Mouse (Mus musculus) lung, adult 2 months (tissue): ENCODE measurements around the gene Naa50. TPM values are rescaled to one million over a fixed set of nuclear protein-coding genes. Genes with fewer than 3 reads are reported as not detected.

ENCODE experiments used
- DNase-seq: peaks from one replicate; pipeline ENCODE4 v3.0.0; 2022
- H3K4me1 ChIP-seq: fragments of 200-500 bp; 2 replicates; pipeline ENCODE4 v1.6.1; 2011; ENCODE audit warnings: low read length; ENCODE audit not compliant: control insufficient read depth, insufficient read depth
- H3K4me3 ChIP-seq: fragments of 200-500 bp; replicated peaks from 2 replicates; pipeline ENCODE3; 2011; ENCODE audit warnings: low read depth, mild to moderate bottlenecking, control low read depth, low read length; ENCODE audit errors: extremely low read depth
- CTCF ChIP-seq: fragments of 200-500 bp; IDR thresholded peaks from 2 replicates; pipeline ENCODE4 v1.5.1; 2011; ENCODE audit warnings: mild to moderate bottlenecking, low read length, control low read depth; ENCODE audit not compliant: insufficient read depth
- POLR2A ChIP-seq: fragments of 200-500 bp; IDR thresholded peaks from 2 replicates; pipeline ENCODE4 v1.6.1; 2011; ENCODE audit warnings: low read depth, mild to moderate bottlenecking, control low read depth, low read length, borderline replicate concordance; ENCODE audit errors: extremely low read depth
- WGBS: fragments of 180-500 bp; shearing (Covaris S2); methylation state at CpG from one replicate; pipeline ENCODE4 v1.1.7; 2018; 5-methylcytosine and 5-hydroxymethylcytosine counted together
- polyA plus RNA-seq: library from polyadenylated mRNA; depleted of rRNA; stranded (reverse); fragments of >200 nt; gene quantifications from 2 replicates; pipeline ENCODE4 v1.2.3, GENCODE M21; 2012

Naa50 gene
- polyA plus RNA-seq, 1 experiment: 8.3 TPM

- H3K4me3 ChIP-seq: no peak overlapping the region
- H3K4me1 ChIP-seq: peaks cover 12% of the 10 kb centered on the region
- DNase-seq: no peak
- TF ChIP-seq CTCF (no peak), POLR2A (no peak)
- WGBS: 58% methylated on average over 6 of the region's 6 CpGs
Observed at GRCm38 (mm10) chr16:44122574-44122973, 17.1 kb upstream of the Naa50 start.

GRCm38 (mm10) chr16:44122982-44123725 is 16.5 kb upstream of the Naa50 start:
- WGBS: 67% methylated on average over 7 of the region's 7 CpGs
- TF ChIP-seq POLR2A (no peak), CTCF (no peak)
- Histone ChIP-seq H3K4me3 (no peak overlapping the region), H3K4me1 (peaks cover 12% of the 10 kb centered on the region)
- no peak for DNase-seq

DNA sequence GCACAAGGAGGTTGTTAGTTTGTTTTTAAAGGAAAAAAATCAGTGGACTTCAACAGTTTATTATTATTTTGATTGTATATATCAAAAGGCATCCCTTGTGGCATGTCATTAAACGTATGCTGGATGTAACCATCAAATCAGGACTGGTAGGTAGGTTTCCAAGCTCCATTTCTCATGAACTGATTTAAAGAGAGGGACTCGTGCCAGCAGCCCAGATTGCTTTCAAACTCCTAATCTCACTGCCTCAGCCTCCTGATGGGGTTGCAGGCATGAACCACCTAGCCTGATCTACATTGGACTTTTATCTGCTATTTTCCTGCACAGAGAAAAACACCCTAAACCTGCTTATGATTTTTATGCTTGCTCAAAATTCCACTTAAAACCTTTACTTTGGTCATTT is 15.8 kb upstream of the Naa50 start:
- TF ChIP-seq CTCF: no peak
- TF ChIP-seq POLR2A: no peak
- Histone ChIP-seq H3K4me3 (no peak overlapping the region), H3K4me1 (peaks cover 9% of the 10 kb centered on the region)
- 72% methylated on average over 2 of the region's 2 CpGs for WGBS
- no peak for DNase-seq

DNA sequence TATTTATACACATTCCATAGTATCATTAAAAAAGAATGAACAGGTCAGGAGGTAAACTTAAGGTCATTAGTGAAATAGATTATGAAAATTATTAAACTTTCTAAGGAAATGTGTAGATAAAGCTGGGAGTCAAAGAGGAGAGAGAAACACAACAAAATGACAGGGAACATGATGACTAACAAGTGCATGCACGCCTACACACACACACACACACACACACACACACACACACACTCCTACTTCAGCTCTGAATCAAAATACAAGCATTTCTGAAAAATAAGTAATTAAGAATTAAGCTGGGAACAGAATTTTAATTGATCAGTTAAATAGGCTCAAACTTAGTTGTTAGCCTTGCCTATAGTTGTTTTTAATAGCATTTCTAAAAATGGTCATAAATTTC is 14.9 kb upstream of the Naa50 start:
- TF ChIP-seq POLR2A (no peak), CTCF (no peak)
- WGBS: 83% methylated on average over 1 of the region's 1 CpGs
- H3K4me1 ChIP-seq: peaks cover 8% of the 10 kb centered on the region
- DNase-seq: no peak
- H3K4me3 ChIP-seq: no peak overlapping the region

GRCm38 (mm10) chr16:44125436-44125835 is 14.2 kb upstream of the Naa50 start:
- WGBS: 90% methylated on average over 2 of the region's 2 CpGs
- no peak overlapping the region for H3K4me3 ChIP-seq
- peaks cover 7% of the 10 kb centered on the region for H3K4me1 ChIP-seq
- TF ChIP-seq POLR2A (no peak), CTCF (no peak)
- DNase-seq: no peak

DNA sequence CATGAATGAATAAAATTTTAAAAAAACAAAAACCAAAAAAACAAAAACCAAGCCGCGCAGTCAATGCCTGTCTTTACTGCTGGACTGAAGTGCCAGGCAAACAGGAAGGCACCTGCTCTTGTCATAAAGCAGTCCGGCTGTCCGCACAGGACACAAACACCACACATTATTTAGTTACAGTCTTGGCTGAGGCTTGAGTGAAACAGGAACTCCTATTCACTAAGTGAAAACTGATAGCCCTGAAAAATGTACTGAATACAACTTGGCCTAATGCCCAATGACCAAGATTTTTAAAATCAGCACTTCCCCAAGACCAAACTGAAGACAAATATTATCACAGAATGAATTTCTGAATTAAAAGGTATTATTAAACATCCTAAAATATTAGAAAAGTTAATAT is 13.2 kb upstream of the Naa50 start:
- WGBS: 19% methylated on average over 4 of the region's 4 CpGs
- no peak for TF ChIP-seq CTCF
- TF ChIP-seq POLR2A: no peak
- no peak for DNase-seq

GRCm38 (mm10) chr16:44132300-44132699 is 7.3 kb upstream of the Naa50 start:
- Histone ChIP-seq H3K4me1 (peaks cover 3% of the 10 kb centered on the region), H3K4me3 (no peak overlapping the region)
- TF ChIP-seq POLR2A (no peak), CTCF (no peak)
- no peak for DNase-seq
- WGBS: 51% methylated on average over 4 of the region's 4 CpGs

More for the DNA sequence above, 13.2 kb upstream of the Naa50 start:
- no peak overlapping the region for H3K4me3 ChIP-seq
- H3K4me1 ChIP-seq: peaks cover 7% of the 10 kb centered on the region

- no peak for DNase-seq
- WGBS: 53% methylated on average over 3 of the region's 3 CpGs
- H3K4me3 ChIP-seq: no peak overlapping the region
- H3K4me1 ChIP-seq: peaks cover 3% of the 10 kb centered on the region
- no peak for TF ChIP-seq POLR2A
- TF ChIP-seq CTCF: no peak
Observed at GRCm38 (mm10) chr16:44133187-44133586, 6.4 kb upstream of the Naa50 start.

GRCm38 (mm10) chr16:44136511-44137021 is 3.1 kb upstream of the Naa50 start:
- WGBS: 46% methylated on average over 6 of the region's 6 CpGs
- Histone ChIP-seq H3K4me1 (peaks cover 5% of the 10 kb centered on the region), H3K4me3 (no peak overlapping the region)
- no peak for DNase-seq
- TF ChIP-seq POLR2A (no peak), CTCF (no peak)

GRCm38 (mm10) chr16:44138377-44138978 is 1.2 kb upstream of the Naa50 start:
- under 1% methylated on average over 24 of the region's 24 CpGs for WGBS
- DNase-seq: no peak
- TF ChIP-seq POLR2A (peak; percentile 94), CTCF (no peak)
- Histone ChIP-seq H3K4me3 (peak overlapping the region; percentile 82), H3K4me1 (peaks cover 3% of the 10 kb centered on the region)
